Mouse (Mus musculus): ENCODE results near the gene Hectd4. TPM values are rescaled to one million over a fixed set of nuclear protein-coding genes. Genes with fewer than 3 reads are reported as not detected.

Gene Hectd4
- polyA plus RNA-seq, 1 experiment from 2014 or later = 15.4 TPM

GRCm38 (mm10) chr5:121383857-121384756, 164.1 kb downstream of the Hectd4 start:
- Histone ChIP-seq H3K36me3 (peaks cover 31% of the 10 kb centered on the region), H3K4me1 (peaks cover 11% of the 10 kb centered on the region), H3K27me3 (replicated peaks) (no peaks in the 10 kb centered on the region), H3K4me3 (peak overlapping the region; percentile 84), H3K9me3 (no peaks in the 10 kb centered on the region), H3K4me2 (replicated peaks) (peak overlapping the region; percentile 68), H3K9ac (peak overlapping the region; percentile 88), H3K27ac (no peak overlapping the region)
- 56% methylated on average over 10 of the region's 10 CpGs for WGBS
- no peak for ATAC-seq (ENCODE audit: low FRiP score, low read depth)

GRCm38 (mm10) chr5:121384757-121385460, 164.9 kb downstream of the Hectd4 start:
- peak overlapping the region; percentile 68 for H3K4me2 ChIP-seq (replicated peaks)
- H3K9me3 ChIP-seq = no peaks in the 10 kb centered on the region
- H3K4me1 ChIP-seq = peaks cover 11% of the 10 kb centered on the region
- peaks cover 23% of the 10 kb centered on the region for H3K36me3 ChIP-seq
- peak overlapping the region; percentile 84 for H3K4me3 ChIP-seq
- peak overlapping the region; percentile 76 for H3K27ac ChIP-seq
- H3K9ac ChIP-seq = peak overlapping the region; percentile 88
- H3K27me3 ChIP-seq (replicated peaks) = no peaks in the 10 kb centered on the region
- WGBS = 4% methylated on average over 45 of the region's 47 CpGs
- peak; percentile 68 for ATAC-seq (ENCODE audit: low FRiP score, low read depth)

- no peaks in the 10 kb centered on the region for H3K9me3 ChIP-seq
- H3K4me1 ChIP-seq = peaks cover 11% of the 10 kb centered on the region
- H3K27ac ChIP-seq = peak within 1 kb of the TSS; percentile 76
- no peaks in the 10 kb centered on the region for H3K27me3 ChIP-seq (replicated peaks)
- peak within 1 kb of the TSS; percentile 88 for H3K9ac ChIP-seq
- H3K4me2 ChIP-seq (replicated peaks) = peak within 1 kb of the TSS; percentile 68
- ATAC-seq (ENCODE audit: low FRiP score, low read depth) = peak; percentile 97
- H3K4me3 ChIP-seq = peak within 1 kb of the TSS; percentile 84
- WGBS = 1% methylated on average over 37 of the region's 45 CpGs
- H3K36me3 ChIP-seq = peaks cover 18% of the 10 kb centered on the region
Measured at GRCm38 (mm10) chr5:121385461-121386119, 165.6 kb downstream of the Hectd4 start, which contains the start of gene Trafd1. Gene Trafd1, minus strand, starts transcription at chr5:121385632.

DNA sequence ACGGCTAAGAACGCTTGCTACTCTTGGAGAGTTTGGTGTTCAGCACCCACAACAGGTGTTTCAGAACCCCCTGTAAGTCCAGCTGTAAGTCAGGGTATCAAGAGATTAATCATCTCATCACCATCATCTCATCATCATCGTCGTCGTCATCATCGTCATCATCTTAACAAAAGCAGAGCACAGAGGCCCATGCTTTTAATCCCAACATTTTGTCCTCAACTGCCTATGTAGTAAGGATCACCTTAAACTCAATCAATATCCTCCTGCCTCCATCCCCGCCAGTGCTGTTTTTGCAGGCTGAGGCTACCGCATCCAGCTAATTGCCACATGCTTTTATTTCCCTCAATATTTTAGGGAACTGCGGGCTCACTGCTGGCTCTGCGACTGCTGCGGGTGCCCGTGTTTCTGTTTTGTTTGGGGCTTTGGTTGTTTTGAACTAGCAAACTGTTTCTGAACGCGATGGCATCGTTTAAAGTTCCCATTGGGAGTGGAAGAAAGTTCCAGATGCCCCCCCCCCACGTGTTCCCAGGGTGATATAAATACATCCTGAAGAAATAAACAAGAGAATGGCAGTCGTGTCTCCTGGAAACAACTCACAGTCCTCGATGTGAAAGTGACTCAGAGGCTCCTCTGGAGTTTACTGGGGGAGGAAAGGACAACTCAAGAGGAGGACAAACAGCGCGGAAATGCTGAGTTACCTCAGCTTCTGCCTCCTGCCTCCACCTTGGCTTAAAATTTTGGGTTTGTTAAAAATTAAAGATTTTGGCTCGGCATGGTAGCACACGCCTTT, 166.3 kb downstream of the Hectd4 start:
- peaks cover 11% of the 10 kb centered on the region for H3K36me3 ChIP-seq
- H3K27me3 ChIP-seq (replicated peaks) = no peaks in the 10 kb centered on the region
- peak overlapping the region; percentile 84 for H3K4me3 ChIP-seq
- no peaks in the 10 kb centered on the region for H3K9me3 ChIP-seq
- peaks cover 11% of the 10 kb centered on the region for H3K4me1 ChIP-seq
- peak overlapping the region; percentile 68 for H3K4me2 ChIP-seq (replicated peaks)
- H3K27ac ChIP-seq = no peak overlapping the region
- H3K9ac ChIP-seq = 0 out of 2 replicates have a peak overlapping the region, but pooled peaks have one; percentile 88
- ATAC-seq (ENCODE audit: low FRiP score, low read depth) = no peak
- WGBS = 35% methylated on average over 22 of the region's 22 CpGs

- Histone ChIP-seq H3K27ac (no peak overlapping the region), H3K27me3 (replicated peaks) (no peaks in the 10 kb centered on the region), H3K4me1 (peaks cover 11% of the 10 kb centered on the region), H3K36me3 (peaks cover 5% of the 10 kb centered on the region; the same call in 1 of the 2 replicates), H3K9me3 (no peaks in the 10 kb centered on the region), H3K9ac (no peak overlapping the region), H3K4me3 (no peak overlapping the region), H3K4me2 (replicated peaks) (no peak overlapping the region)
- WGBS = 73% methylated on average over 4 of the region's 4 CpGs
- no peak for ATAC-seq (ENCODE audit: low FRiP score, low read depth)
Measured at GRCm38 (mm10) chr5:121387126-121387525, 167.1 kb downstream of the Hectd4 start.

DNA sequence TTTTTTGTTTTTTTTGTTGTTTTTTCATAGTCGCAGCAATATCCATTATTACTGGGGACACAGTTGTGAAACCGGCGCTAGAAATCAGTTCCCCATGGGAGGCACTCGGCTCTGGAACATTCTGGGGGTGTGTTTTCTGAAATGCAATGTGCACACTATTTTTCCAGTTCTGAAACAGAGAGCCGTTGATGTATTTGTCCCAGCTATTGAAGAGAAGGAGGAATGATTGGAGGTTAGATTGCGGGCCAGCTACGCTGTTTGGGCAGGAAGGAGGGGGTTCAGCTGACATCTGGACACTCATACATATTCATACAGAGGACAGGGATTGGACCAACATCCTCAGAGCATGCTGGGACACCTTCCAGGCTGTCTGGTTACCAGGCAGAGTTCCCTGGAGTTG, 169.1 kb downstream of the Hectd4 start:
- Histone ChIP-seq H3K36me3 (no peaks in the 10 kb centered on the region), H3K9ac (no peak overlapping the region), H3K4me2 (replicated peaks) (no peak overlapping the region), H3K4me3 (no peak overlapping the region), H3K27me3 (replicated peaks) (no peaks in the 10 kb centered on the region), H3K9me3 (no peaks in the 10 kb centered on the region), H3K27ac (no peak overlapping the region), H3K4me1 (peaks cover 11% of the 10 kb centered on the region)
- no peak for ATAC-seq (ENCODE audit: low FRiP score, low read depth)
- 57% methylated on average over 7 of the region's 7 CpGs for WGBS

GRCm38 (mm10) chr5:121389691-121390090, 169.7 kb downstream of the Hectd4 start:
- H3K9ac ChIP-seq = no peak overlapping the region
- peaks cover 6% of the 10 kb centered on the region for H3K4me1 ChIP-seq
- ATAC-seq (ENCODE audit: low FRiP score, low read depth) = no peak
- H3K9me3 ChIP-seq = no peaks in the 10 kb centered on the region
- H3K4me3 ChIP-seq = no peak overlapping the region
- no peak overlapping the region for H3K4me2 ChIP-seq (replicated peaks)
- H3K27me3 ChIP-seq (replicated peaks) = no peaks in the 10 kb centered on the region
- H3K27ac ChIP-seq = no peak overlapping the region
- no peaks in the 10 kb centered on the region for H3K36me3 ChIP-seq

GRCm38 (mm10) chr5:121392667-121393380, 172.8 kb downstream of the Hectd4 start:
- 58% methylated on average over 16 of the region's 16 CpGs for WGBS
- ATAC-seq (ENCODE audit: low FRiP score, low read depth) = no peak
- H3K9me3 ChIP-seq = no peaks in the 10 kb centered on the region

DNA sequence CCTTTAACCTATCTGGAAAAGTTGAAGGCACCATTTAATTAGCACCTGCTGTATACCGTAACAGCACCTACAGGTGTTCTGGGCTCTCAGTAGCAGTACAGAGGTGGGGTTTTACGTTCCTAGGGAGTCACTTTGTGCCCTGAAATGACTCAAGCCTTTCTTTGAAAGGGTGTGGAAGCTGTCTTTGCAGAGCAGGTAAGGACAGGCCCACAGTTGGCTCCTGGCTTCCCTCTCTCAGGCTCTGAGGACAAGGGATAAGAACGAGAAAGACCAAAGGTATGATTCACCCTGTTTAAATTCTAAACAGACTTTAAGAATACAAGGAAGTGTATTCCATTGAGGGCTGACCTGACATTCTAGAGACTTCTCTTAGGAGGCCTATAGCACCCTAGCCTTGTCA, 173.4 kb downstream of the Hectd4 start:
- Histone ChIP-seq H3K27ac (no peak overlapping the region), H3K9me3 (no peaks in the 10 kb centered on the region), H3K36me3 (no peaks in the 10 kb centered on the region), H3K4me3 (no peak overlapping the region), H3K4me2 (replicated peaks) (no peak overlapping the region), H3K4me1 (peaks cover 7% of the 10 kb centered on the region), H3K27me3 (replicated peaks) (no peaks in the 10 kb centered on the region), H3K9ac (no peak overlapping the region)
- no peak for ATAC-seq (ENCODE audit: low FRiP score, low read depth)
- 83% methylated on average over 3 of the region's 3 CpGs for WGBS

More at GRCm38 (mm10) chr5:121392667-121393380, 172.8 kb downstream of the Hectd4 start:
- Histone ChIP-seq H3K36me3 (no peaks in the 10 kb centered on the region), H3K4me3 (no peak overlapping the region), H3K27me3 (replicated peaks) (no peaks in the 10 kb centered on the region), H3K4me2 (replicated peaks) (no peak overlapping the region), H3K9ac (no peak overlapping the region), H3K27ac (no peak overlapping the region), H3K4me1 (peaks cover 6% of the 10 kb centered on the region; the same call in 1 of the 2 replicates)

GRCm38 (mm10) chr5:121395621-121396020, 175.6 kb downstream of the Hectd4 start:
- ATAC-seq (ENCODE audit: low FRiP score, low read depth) = no peak
- H3K4me2 ChIP-seq (replicated peaks) = no peak overlapping the region
- 84% methylated on average over 5 of the region's 5 CpGs for WGBS

More at GRCm38 (mm10) chr5:121395621-121396020, 175.6 kb downstream of the Hectd4 start:
- Histone ChIP-seq H3K36me3 (peaks cover 1% of the 10 kb centered on the region; the same call in 1 of the 2 replicates), H3K4me3 (no peak overlapping the region), H3K27ac (no peak overlapping the region), H3K27me3 (replicated peaks) (no peaks in the 10 kb centered on the region), H3K4me1 (peaks cover 19% of the 10 kb centered on the region), H3K9me3 (no peaks in the 10 kb centered on the region), H3K9ac (no peak overlapping the region)
